Mouse (Mus musculus) adrenal gland, postnatal 25 days (tissue): ENCODE measurements at regions not wholly inside any gene's neighbourhood (a gene's known extent, or its start where the extent isn't known, plus 50 kb on each side); places are given as distances from the start of the nearest gene placed in this dataset.

ENCODE experiments used
- DNase-seq: peaks from one replicate; pipeline ENCODE4 v3.0.0; 2021; ENCODE audit warnings: mixed read lengths

DNA sequence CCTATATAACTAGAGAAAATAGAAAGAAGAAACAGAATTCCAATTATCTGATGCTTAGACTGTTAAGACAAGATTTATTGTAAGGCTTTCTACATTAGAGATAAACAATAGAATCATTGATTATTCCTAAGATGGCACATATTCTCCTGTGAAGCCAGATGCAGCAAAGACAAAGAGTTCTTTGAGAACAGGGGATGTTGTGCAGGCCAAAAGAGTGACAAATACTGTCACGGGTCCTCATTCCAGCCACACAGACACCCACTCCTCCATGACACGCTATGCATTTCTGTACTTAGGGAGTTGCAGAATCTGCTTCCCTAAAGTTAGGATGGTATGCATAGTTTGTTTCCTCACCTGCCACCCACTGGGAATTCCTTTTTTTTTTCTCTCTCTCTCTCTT lies 245.2 kb downstream of the Sv2b start:
- no peak for DNase-seq

DNA sequence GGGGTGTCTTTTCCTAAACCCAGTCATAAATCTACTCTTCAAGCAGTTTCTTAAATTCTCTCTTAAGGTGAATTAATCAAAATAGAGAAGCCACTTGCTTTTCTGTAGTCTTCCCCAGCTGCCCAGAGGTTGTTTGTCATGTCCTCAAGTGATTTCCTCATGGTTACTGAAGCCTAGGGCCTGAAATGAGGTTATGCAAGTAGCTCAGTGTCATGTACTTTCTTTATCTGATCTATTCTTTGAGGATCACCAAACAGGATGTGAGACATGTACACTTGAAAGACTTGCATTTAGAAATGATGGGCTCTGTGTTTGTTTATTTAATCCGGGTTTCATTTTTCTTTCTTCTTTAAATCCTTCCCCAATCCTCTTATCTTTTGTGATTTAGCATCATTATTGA lies 258.8 kb downstream of the Sv2b start:
- no peak for DNase-seq

DNA sequence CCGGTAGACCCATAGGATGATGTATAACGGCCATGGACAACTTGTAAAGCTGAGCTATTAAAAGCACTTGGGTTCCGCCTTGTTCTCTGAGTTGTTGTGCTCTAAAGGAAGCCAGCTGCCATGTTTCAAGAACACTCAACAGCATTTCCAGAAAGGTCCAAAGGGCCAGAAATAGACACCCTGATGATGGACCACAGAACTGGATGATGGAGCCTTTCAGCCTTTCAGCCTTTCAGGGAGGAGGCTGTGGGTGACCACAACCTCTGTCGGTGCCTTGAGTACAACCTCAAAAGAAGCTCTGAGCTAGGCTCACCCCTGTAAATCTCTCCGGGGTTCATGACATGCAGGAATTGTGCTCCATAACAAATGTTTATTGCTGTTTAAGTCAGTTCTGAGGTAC lies 259.3 kb downstream of the Sv2b start:
- DNase-seq = no peak

DNA sequence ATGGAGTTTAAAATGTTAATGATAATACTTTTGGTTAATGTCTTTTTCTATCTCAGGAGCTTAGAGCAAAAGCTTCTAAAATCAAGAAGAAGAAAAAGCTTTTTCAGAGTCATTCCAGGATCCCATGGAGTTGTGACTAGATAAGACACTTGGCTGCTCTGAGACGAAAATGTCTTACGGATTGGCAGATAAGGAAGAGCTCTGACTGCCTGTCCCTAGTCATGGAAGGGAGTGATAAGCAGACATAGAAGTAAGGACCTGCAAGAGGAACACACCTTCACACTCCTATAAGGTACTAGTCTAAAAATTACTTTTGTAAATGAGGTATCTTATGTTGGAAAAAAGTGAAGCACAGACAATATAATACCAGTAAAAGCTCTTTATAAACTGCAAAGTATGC lies 260.2 kb downstream of the Sv2b start:
- DNase-seq = no peak

DNA sequence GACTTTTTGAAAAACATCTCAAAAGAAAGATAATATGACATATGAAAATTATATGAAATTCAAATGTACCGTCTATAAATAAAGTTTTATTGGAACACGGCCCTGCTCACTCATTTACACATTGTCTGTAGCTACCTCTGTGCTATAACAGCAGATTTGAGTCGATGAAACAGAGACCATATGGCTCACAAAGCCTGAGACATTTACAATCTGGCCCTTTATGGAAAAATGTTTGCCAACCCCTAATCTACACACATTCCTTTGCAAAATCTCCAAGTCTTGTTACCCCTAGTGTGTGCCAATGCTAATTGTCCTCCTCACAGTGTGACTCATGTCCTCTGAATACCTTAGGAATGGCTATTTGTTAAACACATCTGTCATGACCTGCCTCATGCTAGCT lies 261.2 kb downstream of the Sv2b start:
- DNase-seq = no peak

DNA sequence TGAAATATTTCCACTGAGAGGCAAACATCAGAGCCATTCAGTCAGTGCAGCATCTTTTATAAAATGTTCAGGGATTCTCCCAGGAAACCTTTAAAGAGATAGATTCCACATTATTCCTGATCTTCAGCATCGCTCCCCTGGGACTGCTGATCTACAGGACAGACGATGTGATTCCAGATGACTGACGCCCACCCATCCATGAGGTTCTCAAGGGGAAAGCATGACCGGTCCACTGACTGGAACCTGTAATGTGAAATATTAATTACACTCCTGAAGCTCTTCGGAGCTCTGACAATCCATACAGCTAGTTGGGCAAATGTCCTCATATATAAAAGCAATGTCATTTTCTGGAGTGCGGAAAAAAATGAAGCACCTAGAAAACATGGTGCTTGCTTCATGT lies 268.2 kb downstream of the Sv2b start:
- no peak for DNase-seq

DNA sequence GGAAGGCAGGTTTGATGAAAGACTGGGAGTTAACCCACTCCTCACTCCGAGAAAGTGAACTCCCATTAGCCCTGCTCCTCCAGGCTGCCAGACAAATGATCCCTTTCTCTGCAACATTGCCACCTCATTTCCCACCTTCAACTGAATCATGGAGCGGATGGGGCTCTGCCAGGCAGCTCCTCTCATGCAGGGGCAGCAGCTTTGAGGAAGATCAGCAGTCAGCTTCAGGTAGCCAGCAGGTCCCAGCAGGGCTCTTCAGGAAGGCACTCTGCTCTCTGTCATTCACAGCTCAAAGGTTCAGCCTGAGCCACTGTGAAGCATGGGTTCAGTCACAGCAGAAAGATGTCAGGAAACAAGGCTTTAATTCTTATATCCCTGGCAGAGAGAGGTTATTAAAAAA lies 282.9 kb downstream of the Sv2b start:
- no peak for DNase-seq

DNA sequence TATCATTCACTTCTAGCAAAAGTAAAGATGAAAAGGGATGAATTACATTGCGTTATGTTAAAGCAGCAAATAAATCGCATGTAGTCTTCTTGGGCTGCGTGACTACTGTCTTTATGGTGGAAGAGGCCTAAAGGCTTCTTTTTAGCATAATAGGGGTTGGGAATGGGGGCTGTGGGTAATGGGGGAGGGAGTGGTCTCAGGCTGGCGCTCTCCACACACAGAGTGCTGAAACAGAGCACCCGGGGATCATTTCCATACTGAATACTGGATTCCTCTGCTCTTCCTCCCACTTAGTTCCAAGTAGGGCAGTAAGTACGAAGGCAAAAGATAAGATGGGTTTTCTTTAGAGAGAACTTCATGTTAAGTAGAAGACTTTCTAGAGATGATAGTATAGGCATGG lies 287.1 kb downstream of the Sv2b start:
- no peak for DNase-seq

DNA sequence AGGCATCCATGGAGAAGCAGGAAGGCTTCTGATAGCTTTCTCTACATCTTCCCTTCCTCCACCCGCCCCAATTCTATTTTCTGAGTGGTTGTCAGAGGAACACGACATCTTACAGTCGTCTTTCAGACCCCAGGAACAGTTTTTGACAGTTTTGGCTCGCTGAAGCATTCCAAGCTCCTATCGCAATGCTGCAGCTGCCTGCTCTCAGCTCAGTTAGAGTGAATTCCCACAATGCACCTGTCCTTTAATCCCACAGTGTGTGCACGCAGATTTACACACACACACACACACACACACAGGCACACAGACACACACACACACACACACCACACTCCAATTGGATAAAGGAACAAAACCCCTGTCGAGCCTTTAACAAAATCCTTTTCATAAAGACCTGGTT lies 290.4 kb downstream of the Sv2b start:
- DNase-seq = no peak

DNA sequence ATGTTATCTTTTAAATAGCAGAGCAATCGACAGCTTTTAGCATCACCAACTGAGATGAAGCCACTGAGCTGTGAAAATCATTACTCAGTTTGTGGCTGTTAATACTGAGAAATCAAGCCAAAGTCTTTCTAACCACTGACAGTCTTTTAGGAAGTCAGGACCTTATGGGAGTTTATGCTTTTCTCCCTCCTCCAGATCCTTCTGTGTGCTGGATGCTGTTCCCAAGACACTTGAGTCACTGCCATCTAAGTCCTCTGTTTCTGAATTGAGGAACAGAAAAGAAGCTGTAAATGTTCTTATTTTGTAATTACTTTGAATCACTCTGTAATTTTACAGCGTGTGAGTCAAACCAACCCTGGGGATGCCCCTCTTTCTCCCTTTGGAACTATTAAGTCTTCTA lies 300.6 kb downstream of the Sv2b start:
- DNase-seq = no peak

DNA sequence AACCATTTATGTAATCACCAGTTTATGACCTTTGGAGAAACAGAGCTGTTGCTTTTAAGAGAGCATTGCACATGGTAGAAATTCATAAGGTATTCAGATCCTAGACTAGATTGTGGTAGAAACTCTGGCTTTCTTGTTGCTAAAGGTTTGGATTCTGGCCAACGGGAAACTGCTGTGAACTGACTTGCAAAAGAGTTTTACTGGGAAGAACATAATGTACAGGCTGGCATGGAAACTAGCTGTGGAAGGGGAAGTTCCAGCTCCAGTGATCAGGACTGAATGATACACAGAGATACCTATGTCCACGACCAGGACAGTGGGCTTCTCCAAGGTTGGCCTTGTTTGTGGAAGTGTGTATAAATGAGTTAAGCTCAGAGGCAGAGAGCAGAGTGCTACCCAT lies 318.9 kb downstream of the Sv2b start:
- DNase-seq = no peak

DNA sequence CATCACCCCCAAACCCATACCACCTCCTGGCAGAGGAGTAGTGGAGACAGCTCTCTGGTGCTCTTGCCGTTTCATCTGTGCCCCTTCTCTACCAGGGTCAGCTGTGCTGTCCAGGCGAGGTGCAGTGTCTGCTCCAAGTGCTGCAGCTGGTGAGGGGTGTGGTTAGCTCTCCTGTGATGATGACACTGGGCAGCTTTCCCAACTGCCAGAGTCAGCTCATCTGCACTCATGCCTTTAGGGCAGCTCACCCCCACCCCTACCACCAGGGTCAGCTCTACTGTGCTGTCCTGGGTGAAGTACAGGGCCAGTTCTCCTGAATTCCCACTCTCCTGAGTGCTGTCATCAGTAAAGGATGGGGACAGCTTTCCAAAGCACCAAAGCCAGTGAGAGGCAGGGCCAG lies 329.6 kb downstream of the Sv2b start:
- peak; percentile 28 for DNase-seq

DNA sequence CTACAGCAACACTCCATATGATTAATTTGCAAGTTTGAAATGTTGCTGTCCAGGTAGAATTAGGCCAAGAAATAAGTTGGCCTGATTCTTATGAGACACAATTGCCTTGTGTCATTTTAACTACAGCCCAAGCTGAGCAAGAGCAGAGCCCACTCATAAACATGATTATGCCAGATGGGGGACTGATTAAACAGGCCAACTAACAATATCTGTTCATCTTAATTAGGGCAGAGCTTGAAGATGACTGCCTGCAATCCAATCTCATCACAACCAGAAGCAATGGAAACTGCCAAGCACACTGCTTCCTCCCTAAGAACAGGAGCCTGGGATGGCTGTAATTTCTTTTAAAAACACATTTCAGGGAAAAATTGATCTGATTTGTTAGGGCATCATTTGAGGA lies 333.1 kb downstream of the Sv2b start:
- no peak for DNase-seq

DNA sequence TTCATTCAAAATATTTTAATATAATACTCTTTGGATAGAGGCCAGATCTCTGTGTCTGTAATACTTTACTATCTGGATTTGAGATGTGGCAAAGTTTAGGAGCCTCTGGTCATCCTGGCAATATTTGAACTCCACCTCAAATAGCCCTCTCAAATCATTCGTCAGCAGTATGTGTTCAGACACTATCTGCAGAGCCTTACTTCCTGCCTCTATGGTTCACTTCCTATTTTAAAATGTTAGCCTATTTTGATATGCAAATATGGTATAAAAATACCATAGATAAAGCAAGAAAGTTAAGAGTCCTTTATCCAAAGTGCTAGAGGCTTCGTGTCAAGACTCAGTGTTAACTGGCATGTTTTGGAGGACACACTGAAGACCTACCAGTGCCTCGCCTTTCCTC lies 334.6 kb downstream of the Sv2b start:
- no peak for DNase-seq

DNA sequence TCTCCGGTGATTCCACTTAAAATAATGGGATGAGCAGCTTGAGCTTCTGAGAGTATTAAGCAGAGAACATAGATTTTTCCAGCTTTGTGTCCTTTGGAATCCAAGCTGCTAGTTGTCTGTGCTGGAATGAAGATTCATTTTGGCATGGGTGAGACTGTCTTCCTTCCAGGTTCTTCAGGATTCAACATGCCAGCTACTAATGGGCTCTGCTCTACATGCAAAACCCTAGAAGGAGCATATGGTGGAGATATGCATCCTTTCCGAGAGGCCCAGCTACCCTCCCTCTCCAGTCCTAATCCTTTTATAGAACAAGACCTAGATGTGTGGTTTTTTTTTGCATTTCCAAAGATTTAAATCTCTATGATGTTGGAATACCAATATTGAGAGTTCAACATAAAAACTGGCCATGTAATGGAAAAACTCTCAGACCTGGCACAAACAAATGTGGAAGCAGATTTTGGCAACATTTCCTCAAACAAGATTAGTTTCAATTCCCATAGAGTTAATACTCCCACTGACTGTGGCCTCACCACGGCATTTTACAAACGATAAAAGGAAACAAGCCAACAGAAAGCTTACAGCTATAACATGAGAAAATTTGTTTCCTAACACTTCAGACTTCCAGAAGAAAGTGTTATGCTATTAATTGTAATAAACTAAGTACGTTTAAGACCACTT lies 364.5 kb downstream of the Sv2b start:
- DNase-seq = no peak

DNA sequence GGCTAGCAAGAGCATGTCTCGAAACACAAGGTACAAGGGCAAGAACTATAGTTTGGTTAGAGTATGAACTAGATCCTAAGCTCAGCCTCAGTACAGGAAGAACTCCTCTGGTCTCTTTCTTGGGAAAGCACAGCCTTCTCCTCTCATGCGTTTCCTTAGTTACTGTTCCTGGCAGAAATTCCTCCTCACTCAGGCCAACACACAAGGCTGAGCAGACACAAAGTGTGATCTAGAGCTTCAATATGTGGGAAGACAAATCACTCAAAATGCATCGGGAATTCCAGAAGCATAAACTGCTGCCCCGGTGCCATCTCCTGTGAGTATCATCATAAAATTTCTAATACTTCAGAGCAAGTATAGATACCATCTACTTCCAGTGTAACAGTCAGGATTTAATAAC lies 366.1 kb downstream of the Sv2b start:
- DNase-seq = no peak

DNA sequence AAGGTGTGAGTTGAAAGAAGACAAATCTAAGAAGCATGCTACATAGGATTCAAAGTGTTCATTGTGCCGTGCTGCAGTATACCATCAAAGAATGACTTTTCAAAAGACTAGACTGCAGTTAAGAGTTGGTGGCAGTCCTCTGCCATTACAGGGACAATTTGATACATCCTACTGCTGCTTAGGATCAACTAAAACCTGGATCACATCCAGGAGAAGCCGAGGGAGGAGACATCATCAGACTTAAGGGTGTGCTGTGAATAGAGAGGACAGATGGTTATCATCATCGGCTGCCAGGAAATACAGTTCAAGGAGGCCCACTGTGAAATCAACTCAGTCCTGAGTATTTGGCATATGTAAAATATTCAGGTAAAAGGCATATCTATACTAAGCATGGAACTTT lies 366.9 kb downstream of the Sv2b start:
- DNase-seq = no peak

DNA sequence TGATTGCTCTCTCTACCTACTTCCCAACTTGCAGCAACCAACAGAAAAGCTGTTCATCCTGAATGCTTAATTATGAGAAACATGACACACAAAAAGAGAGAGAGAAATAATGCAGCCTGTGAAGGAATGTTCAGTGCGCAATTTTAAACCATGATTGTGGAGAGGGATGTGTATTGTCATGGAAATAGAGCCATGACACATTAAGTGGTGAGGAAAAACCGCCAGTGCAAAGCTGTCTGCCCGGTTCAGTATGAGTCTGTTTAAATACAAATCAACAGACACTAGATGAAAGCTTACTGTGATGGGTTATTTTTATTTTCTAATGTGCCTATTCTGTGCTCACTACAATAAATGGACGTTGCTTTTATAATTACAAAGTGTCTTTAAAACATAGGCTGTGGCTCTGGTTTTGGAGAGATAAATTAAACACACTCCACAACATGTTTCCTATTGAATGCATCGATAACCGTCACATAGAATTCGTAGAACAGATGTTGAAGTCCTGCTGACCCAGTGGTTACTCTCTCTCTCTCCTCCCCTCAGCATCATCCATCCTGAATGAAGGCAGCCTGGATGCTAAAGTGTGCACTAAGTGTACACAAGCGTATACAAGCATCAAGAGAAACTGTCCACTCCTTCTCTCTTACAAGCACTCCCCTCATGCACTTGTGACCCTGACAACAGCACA lies 374.7 kb upstream of the Slco3a1 start:
- no peak for DNase-seq

DNA sequence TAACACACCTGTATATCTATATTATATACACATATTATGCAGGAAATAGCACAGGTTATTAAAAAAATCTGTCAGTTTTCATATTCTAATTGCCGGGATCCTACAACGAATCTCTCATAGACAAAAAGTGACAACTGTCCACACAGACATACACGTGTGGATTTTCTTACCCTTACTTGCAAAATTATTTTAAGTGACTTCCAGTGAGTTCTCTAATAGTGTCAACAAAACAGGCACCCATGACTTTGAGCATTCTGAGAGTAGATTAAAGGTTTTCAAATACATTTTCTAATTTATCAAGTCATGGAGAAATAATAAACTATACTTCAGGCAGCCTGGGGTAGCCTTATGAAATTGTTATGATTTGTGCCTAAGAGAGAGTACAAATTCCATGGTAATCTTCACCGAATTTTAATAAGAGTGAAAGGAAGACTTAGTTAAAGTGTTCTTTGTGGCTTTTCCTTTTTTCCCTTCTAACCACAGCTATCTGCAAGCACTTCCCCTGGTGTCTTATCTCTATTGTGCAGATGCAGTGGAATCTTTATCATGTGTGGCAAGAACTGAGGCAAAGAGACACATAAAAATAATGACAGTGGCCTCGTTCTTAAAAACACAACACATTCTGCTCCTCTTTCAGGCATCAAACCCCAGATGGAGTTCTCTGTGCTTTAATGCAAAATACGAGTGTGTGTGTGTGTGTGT lies 373.8 kb upstream of the Slco3a1 start:
- no peak for DNase-seq

DNA sequence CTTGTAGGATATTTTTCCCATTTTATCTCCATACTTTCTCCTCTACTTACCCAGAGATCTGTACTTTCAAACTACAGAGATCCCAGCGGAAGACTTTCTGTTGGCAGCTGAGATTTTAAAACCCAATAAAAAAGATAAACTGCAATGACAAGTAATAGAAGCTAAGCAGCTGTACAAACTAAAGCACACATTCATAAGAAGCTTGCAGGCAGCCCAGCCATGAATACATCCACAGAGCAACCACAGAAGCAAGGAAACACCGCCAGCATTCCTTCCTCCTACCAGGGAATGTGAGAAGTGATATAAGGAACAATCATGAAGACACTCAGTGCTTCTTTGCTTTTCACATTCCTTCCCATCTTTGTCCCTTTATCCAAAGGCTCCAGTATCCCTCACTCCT lies 372.1 kb upstream of the Slco3a1 start:
- DNase-seq = no peak

DNA sequence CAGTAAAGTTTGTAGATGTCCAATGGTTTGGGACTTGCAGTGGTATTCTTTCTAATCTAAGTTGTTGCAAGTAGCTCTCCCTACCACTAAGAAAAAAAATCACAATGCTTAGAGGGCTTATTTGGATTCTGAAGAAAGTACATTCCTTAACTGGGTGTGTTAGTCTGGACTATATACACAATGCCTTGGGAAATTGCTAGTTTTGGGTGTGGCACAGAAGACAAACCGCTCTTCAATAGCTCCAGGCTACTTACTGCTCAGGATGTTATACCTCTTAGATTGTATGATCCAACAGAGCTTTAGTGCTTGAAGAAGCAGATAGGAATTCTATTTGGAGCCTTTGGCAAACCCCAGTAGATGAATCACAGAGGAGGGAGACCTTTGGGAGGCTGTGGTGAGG lies 369.6 kb upstream of the Slco3a1 start:
- no peak for DNase-seq

DNA sequence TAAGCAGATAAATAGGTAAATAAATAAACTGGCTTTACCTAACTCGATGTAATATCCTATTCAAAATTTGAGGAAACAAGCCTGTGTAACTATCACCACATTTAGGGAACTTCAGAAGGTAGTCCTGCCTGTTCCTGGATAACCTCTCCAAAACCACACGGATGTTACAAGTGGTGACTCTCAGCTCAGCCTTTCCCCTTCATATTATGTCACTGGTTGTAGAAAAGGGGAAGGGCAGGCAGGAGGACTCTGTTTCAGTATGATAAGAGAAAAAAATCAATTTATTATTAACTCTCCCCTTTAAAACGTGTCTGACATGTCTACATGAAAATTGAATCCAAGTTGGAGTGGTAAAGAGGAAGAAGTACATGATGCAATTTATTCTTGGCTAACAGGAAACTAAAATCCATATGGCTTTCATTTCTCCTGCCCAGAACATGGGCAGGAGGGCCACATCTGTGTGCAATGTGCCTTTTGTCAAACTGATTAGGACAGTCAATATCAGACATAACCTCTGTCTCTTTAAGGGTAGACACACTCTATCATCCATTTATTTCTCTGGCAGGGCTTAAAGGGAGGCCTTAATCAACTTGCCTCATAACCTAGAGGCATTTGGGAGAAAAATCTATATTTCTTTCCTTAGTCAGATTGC lies 353.9 kb upstream of the Slco3a1 start:
- no peak for DNase-seq

DNA sequence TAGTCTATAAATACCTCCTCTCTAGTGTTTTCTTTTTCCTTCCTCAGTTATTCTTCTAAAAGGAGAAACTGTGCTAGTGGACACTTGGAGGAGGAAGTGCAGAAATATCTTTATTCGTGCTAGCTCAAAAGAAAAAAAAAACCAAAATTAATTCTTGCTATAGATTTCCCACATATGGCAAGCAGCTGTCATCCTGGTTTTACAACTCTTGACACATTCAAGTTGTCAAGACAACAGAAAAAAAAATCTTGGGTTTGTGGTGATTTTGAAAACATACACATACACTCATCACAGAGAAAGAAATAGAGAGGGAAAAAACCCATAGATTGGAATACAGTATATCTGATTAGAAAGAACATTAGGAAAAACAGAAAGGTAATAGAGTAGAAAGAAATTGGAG lies 352.8 kb upstream of the Slco3a1 start:
- no peak for DNase-seq
